Mouse (Mus musculus) lung, adult 2 months (tissue): ENCODE results near the gene Igfbp5.

Experiments used
- CTCF ChIP-seq: fragments of 200-500 bp; IDR thresholded peaks from 2 replicates; pipeline ENCODE4 v1.5.1; 2011; ENCODE audit warnings: mild to moderate bottlenecking, low read length, control low read depth; ENCODE audit not compliant: insufficient read depth
- POLR2A ChIP-seq: fragments of 200-500 bp; IDR thresholded peaks from 2 replicates; pipeline ENCODE4 v1.6.1; 2011; ENCODE audit warnings: low read depth, mild to moderate bottlenecking, control low read depth, low read length, borderline replicate concordance; ENCODE audit errors: extremely low read depth

GRCm38 (mm10) chr1:72860502-72860901, 14.2 kb downstream of the Igfbp5 start:
- TF ChIP-seq CTCF: no peak
- TF ChIP-seq POLR2A: no peak
